Mouse (Mus musculus) neural tube, embryonic 14.5 days (tissue): Measurements from ENCODE around the gene Ifnar1. TPM values are rescaled to one million over a fixed set of nuclear protein-coding genes. Genes with fewer than 3 reads are reported as not detected.

ENCODE experiments used
- ATAC-seq: fragments of 200-750 bp; cut with Nextera tagmentation; 2 replicates; pipeline ENCODE4 v1.8.0; 2017; ENCODE audit warnings: low read depth, mild to moderate bottlenecking, moderate TSS enrichment, moderate library complexity
- H3K27ac ChIP-seq: fragments of 300-500 bp; sonication (generic); 2 replicates; pipeline ENCODE4 v1.5.1; 2014; ENCODE audit warnings: low read depth, mild to moderate bottlenecking, control low read depth, low read length, moderate library complexity, mixed read lengths
- H3K27me3 ChIP-seq: fragments of 300-500 bp; sonication (generic); 2 replicates; pipeline ENCODE4 v1.6.1; 2014; ENCODE audit warnings: low read length; ENCODE audit not compliant: control insufficient read depth, insufficient read depth
- H3K36me3 ChIP-seq: fragments of 300-500 bp; sonication (generic); 2 replicates; pipeline ENCODE4 v1.6.1; 2014; ENCODE audit warnings: low read length, mixed read lengths; ENCODE audit not compliant: control insufficient read depth, insufficient read depth
- H3K4me1 ChIP-seq: fragments of 300-500 bp; sonication (generic); 2 replicates; pipeline ENCODE4 v1.6.1; 2014; ENCODE audit warnings: low read length; ENCODE audit not compliant: control insufficient read depth, insufficient read depth
- H3K4me2 ChIP-seq: fragments of 300-500 bp; sonication (generic); 2 replicates; pipeline ENCODE4 v1.6.1; 2014; ENCODE audit warnings: mild to moderate bottlenecking, low read depth, low read length, control low read depth
- H3K4me3 ChIP-seq: fragments of 300-500 bp; sonication (generic); 2 replicates; pipeline ENCODE4 v1.5.1; 2014; ENCODE audit warnings: low read depth, low read length, control low read depth, mixed read lengths
- H3K9ac ChIP-seq: fragments of 300-500 bp; sonication (generic); replicated peaks from 2 replicates; pipeline ENCODE4 v1.6.1; 2014; ENCODE audit warnings: low read depth, mild to moderate bottlenecking, control low read depth, low read length, mixed read lengths
- H3K9me3 ChIP-seq: fragments of 300-500 bp; sonication (generic); 2 replicates; pipeline ENCODE4 v1.6.1; 2016; ENCODE audit warnings: low read length; ENCODE audit not compliant: control insufficient read depth
- WGBS: fragments of 180-500 bp; shearing (Covaris S2); extraction: QIAGEN DNeasy Blood & Tissue Kit; methylation state at CpG from one replicate; pipeline ENCODE4 v1.1.7; 2014; 5-methylcytosine and 5-hydroxymethylcytosine counted together
- polyA plus RNA-seq: library from polyadenylated mRNA; unstranded; fragments of >200 nt; fragmentation: Nextera tagmentation; extraction: Ambion mirVana; gene quantifications from 2 replicates; pipeline ENCODE4 v1.2.1, GENCODE M21; 2014

Ifnar1 gene
- polyA plus RNA-seq, 1 experiment from 2014 or later, result 48.3 TPM

DNA sequence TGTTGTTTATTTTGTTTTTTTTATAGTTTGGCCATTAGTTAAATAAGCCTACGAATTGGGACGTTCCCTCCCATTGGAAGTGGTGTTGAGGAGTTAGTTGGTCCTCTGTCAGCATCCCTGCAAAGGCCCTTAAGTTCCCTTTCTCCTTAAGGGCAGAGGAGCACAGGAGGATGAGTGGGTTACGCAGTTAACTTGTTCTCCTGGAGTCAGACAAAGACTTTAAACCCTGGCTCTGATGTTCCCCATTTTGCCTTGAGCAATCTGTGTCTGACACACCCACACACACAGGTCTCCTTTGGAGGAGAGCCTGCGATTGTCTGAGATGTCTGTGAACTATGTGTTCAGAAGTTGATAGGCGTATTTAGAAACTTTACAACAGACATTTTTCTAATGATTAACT, 62.9 kb downstream of the Ifnar1 start:
- ATAC-seq, result no peak
- peak overlapping the region; percentile 72 for H3K4me2 ChIP-seq
- H3K9me3 ChIP-seq, result no peaks in the 10 kb centered on the region
- H3K4me1 ChIP-seq, result peaks cover 15% of the 10 kb centered on the region
- H3K27me3 ChIP-seq, result no peaks in the 10 kb centered on the region
- H3K9ac ChIP-seq, result peak overlapping the region; percentile 98; the same call in 1 of the 2 replicates
- no peaks in the 10 kb centered on the region for H3K36me3 ChIP-seq
- peak overlapping the region; percentile 95 for H3K4me3 ChIP-seq
- H3K27ac ChIP-seq, result no peak overlapping the region
- 23% methylated on average over 5 of the region's 5 CpGs for WGBS

DNA sequence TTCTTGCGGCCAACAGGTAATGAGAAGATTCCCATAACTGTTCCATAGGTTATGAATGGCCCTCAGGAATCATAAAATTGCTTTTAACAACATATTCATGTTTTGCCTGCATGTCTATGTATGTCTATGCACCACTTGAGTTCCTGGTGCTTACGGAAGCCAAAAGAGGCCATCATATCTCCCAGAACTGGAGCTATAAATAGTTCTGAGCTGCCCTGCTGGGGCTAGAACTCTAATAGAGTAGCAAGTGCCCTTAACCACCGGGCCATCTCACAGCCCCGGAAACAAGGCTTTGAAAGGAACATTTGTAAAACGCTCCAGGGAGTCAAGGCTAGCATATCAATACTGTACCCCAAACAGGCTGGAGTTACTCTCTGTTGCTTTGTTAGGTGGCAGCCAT, 63.5 kb downstream of the Ifnar1 start:
- no peak overlapping the region for H3K27ac ChIP-seq
- H3K9me3 ChIP-seq, result no peaks in the 10 kb centered on the region
- WGBS, result 18% methylated on average over 5 of the region's 5 CpGs
- H3K9ac ChIP-seq, result no peak overlapping the region
- H3K27me3 ChIP-seq, result no peaks in the 10 kb centered on the region
- no peak for ATAC-seq
- peaks cover 15% of the 10 kb centered on the region for H3K4me1 ChIP-seq
- H3K36me3 ChIP-seq, result no peaks in the 10 kb centered on the region
- H3K4me2 ChIP-seq, result peak overlapping the region; percentile 72
- H3K4me3 ChIP-seq, result peak overlapping the region; percentile 95; the same call in 1 of the 2 replicates

DNA sequence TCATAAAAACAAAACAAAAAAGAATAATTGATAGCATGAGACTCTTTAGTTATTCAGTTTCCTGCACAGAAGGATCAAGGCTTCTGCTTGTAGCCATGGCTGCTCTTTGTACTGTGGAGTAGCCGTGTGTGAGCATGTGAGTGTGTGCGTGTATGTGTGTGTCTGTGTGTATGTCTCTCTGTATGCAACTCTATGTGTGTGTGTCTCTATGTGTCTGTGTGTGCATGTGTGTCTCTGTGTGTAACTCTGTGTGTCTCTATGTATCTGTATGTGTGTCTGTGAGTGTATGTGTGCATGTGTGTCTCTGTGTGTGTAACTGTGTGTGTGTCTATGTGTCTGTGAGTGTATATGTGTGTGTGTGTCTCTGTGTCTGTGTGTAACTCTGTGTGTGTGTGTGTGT, 64.0 kb downstream of the Ifnar1 start:
- Histone ChIP-seq H3K4me2 (peak overlapping the region; percentile 72), H3K27me3 (no peaks in the 10 kb centered on the region), H3K9ac (no peak overlapping the region), H3K27ac (no peak overlapping the region), H3K9me3 (no peaks in the 10 kb centered on the region), H3K4me3 (peak overlapping the region; percentile 95; the same call in 1 of the 2 replicates), H3K36me3 (no peaks in the 10 kb centered on the region), H3K4me1 (peaks cover 15% of the 10 kb centered on the region)
- ATAC-seq, result no peak
- WGBS, result 17% methylated on average over 2 of the region's 2 CpGs

DNA sequence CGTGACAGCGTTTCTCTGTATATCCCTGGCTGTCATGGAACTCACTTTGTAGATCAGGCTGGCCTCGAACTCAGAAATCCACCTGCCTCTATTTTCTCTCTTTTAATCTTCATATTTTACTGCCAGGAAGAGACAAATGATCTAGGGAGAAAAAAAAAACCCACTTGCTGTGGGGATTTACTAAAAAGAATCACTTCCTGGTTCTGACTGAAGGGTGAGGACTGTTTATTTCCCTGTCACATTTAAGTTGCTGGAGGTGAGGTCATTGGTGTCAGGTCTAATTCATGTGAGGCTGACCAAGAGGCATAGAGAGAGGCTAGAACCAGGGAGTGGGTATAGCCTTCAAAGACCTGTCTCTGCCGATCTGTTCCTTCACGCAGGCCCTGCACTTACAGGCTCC, 64.6 kb downstream of the Ifnar1 start:
- no peak for ATAC-seq
- no peak overlapping the region for H3K4me3 ChIP-seq
- no peaks in the 10 kb centered on the region for H3K9me3 ChIP-seq
- H3K36me3 ChIP-seq, result no peaks in the 10 kb centered on the region
- peaks cover 15% of the 10 kb centered on the region for H3K4me1 ChIP-seq
- H3K27ac ChIP-seq, result no peak overlapping the region
- no peak overlapping the region for H3K9ac ChIP-seq
- WGBS, result 66% methylated on average over 5 of the region's 5 CpGs
- no peak overlapping the region; the same call in 1 of the 2 replicates for H3K4me2 ChIP-seq
- H3K27me3 ChIP-seq, result no peaks in the 10 kb centered on the region

DNA sequence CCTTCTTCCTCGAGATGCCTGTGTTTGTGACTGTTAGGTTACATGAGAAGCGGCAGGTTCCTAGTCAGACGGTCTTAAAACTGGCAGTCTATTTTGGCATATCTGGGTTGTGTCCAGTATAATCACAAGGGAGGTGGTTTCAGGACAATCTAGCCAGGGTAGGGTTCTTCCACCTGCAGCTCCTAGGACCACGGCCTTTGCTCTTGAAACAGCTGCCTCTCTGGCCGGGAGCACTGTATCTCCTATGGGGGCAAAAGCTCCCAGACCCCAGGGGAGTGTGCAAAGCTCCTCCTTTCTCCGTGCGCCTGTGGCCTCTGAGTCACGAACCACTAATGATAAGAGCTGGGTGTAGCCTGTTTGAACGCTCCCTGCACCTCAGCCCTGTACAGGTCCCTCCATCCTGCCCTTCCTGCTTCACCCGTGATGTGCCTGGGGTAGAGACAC, 66.1 kb downstream of the Ifnar1 start:
- ATAC-seq, result no peak
- Histone ChIP-seq H3K9ac (no peak overlapping the region), H3K4me1 (peaks cover 15% of the 10 kb centered on the region), H3K27ac (no peak overlapping the region), H3K9me3 (no peaks in the 10 kb centered on the region), H3K4me3 (no peak overlapping the region), H3K27me3 (no peaks in the 10 kb centered on the region), H3K36me3 (0 out of 2 replicates have a peak, but pooled peaks cover 5% of the 10 kb centered on the region), H3K4me2 (no peak overlapping the region)
- 81% methylated on average over 10 of the region's 10 CpGs for WGBS

DNA sequence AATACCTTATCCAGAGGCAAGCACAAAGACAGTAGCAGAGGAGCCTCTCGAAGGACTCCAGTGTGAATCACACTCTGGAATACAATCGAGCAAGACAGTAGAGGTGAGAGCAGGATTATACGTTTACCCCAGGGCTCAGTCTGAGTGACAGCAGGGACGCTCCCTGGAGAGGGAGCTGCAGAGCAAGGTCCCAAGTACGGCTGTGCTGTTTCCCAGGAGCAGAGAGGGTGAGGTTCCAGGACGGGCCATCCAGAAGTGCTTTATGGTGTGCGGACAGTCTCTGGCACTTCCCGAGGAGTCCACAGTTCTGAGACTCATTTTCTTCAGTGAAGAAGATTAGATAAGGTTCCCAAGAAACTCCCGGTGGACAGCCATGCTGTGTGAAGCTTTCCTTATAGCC, 67.0 kb downstream of the Ifnar1 start:
- H3K9ac ChIP-seq, result no peak overlapping the region

DNA sequence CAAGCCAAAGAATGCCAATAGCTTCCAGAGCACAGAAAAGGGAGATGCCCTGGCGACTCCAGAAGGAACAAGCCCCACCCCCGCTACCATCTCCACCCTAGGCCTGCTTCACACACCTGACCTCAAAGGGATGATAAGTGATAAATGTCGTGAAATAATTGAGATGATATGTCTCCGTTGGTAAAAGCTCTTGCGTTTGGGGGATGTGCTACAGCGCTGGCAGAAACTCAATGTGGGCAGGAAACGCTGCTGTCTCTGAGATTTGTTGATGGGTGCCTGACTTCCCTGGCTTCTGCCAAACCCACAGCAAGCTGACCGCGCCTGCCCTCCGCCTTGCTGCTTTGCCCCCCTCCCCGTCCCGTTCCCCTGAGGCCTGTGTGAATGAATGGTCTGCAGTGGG, 68.6 kb downstream of the Ifnar1 start:
- 50% methylated on average over 12 of the region's 12 CpGs for WGBS

More for the DNA sequence above, 67.0 kb downstream of the Ifnar1 start:
- H3K4me3 ChIP-seq, result no peak overlapping the region
- ATAC-seq, result no peak
- H3K4me1 ChIP-seq, result peaks cover 15% of the 10 kb centered on the region
- H3K27me3 ChIP-seq, result no peaks in the 10 kb centered on the region
- no peak overlapping the region for H3K27ac ChIP-seq
- H3K9me3 ChIP-seq, result no peaks in the 10 kb centered on the region
- 72% methylated on average over 9 of the region's 9 CpGs for WGBS
- 0 out of 2 replicates have a peak, but pooled peaks cover 5% of the 10 kb centered on the region for H3K36me3 ChIP-seq
- no peak overlapping the region for H3K4me2 ChIP-seq

DNA sequence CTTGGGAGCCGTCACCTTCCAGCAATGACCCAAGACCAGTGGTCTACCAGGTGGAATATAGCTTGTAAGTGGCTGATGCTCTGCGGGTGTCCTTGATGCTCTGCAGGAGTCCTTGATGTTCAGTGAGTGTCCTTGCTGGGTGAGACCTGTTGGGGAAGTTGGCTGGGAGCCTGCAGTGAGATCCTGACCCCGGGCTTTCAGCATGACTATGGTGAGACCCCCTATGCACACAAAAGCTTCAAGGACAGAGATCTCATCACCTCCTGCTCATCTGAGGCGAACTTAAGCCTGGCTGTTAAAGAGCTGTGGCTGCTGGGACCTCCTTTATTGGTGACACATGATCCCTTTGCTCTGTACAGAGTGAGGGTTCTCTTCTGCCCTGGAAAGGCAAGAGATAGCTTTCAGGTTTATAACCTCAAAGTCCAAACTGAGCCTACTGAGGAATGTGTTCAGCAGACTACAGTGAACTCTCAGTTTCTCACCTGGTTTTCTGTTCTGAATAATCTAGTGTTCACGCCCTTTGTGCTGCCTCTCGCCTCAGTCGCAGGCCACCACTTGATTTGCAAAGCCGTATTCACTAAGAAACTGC, 70.1 kb downstream of the Ifnar1 start:
- no peaks in the 10 kb centered on the region for H3K9me3 ChIP-seq
- no peak overlapping the region for H3K9ac ChIP-seq
- no peak for ATAC-seq
- peaks cover 17% of the 10 kb centered on the region; the same call in 1 of the 2 replicates for H3K36me3 ChIP-seq
- no peaks in the 10 kb centered on the region for H3K27me3 ChIP-seq
- 88% methylated on average over 8 of the region's 8 CpGs for WGBS
- H3K27ac ChIP-seq, result no peak overlapping the region
- H3K4me3 ChIP-seq, result no peak overlapping the region
- H3K4me1 ChIP-seq, result no peaks in the 10 kb centered on the region; the same call in 1 of the 2 replicates
- H3K4me2 ChIP-seq, result no peak overlapping the region

More for the DNA sequence above, 68.6 kb downstream of the Ifnar1 start:
- Histone ChIP-seq H3K9me3 (no peaks in the 10 kb centered on the region), H3K36me3 (peaks cover 9% of the 10 kb centered on the region; the same call in 1 of the 2 replicates), H3K4me2 (no peak overlapping the region), H3K27me3 (no peaks in the 10 kb centered on the region), H3K4me1 (peaks cover 5% of the 10 kb centered on the region), H3K27ac (no peak overlapping the region), H3K4me3 (no peak overlapping the region), H3K9ac (no peak overlapping the region)
- ATAC-seq, result no peak

DNA sequence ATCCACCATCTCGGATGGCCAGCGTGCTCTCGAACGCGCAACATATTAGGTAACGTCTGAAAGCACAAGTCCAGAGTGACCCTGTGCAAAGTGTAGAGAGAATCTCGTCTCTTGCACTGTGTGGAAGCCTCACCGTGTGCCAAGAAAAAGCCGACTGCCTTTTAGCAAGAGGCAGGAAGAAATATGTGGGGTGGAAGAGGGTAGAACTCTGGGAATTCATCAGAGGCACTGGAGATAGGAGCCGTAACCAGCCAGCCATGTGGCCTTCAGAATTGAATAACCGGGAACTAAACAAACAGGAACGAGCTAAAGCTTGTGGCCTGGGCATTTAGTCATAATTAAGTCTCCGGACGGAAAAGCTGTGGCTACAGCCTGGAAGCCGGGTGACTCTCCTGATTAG, 71.6 kb downstream of the Ifnar1 start:
- no peak overlapping the region for H3K9ac ChIP-seq
- no peaks in the 10 kb centered on the region for H3K27me3 ChIP-seq
- no peak for ATAC-seq
- H3K4me2 ChIP-seq, result no peak overlapping the region
- H3K9me3 ChIP-seq, result no peaks in the 10 kb centered on the region
- peaks cover 20% of the 10 kb centered on the region; the same call in 1 of the 2 replicates for H3K36me3 ChIP-seq
- no peak overlapping the region for H3K27ac ChIP-seq
- no peak overlapping the region for H3K4me3 ChIP-seq
- no peaks in the 10 kb centered on the region; the same call in 1 of the 2 replicates for H3K4me1 ChIP-seq
- 77% methylated on average over 15 of the region's 15 CpGs for WGBS
